Mouse (Mus musculus) embryo, embryonic 11.5 days (tissue): ENCODE measurements around the gene H2al1b.

Experiments
- DNase-seq: peaks from one replicate; pipeline ENCODE4 v3.0.0-alpha.2; 2012; ENCODE audit warnings: low read depth, low spot score

The H2al1b gene

GRCm38 (mm10) chrX:11346756-11347155 lies 44.5 kb downstream of the H2al1b start:
- no peak for DNase-seq
